Mouse (Mus musculus): ENCODE measurements around the gene Hmcn1.

Hmcn1 gene

DNA sequence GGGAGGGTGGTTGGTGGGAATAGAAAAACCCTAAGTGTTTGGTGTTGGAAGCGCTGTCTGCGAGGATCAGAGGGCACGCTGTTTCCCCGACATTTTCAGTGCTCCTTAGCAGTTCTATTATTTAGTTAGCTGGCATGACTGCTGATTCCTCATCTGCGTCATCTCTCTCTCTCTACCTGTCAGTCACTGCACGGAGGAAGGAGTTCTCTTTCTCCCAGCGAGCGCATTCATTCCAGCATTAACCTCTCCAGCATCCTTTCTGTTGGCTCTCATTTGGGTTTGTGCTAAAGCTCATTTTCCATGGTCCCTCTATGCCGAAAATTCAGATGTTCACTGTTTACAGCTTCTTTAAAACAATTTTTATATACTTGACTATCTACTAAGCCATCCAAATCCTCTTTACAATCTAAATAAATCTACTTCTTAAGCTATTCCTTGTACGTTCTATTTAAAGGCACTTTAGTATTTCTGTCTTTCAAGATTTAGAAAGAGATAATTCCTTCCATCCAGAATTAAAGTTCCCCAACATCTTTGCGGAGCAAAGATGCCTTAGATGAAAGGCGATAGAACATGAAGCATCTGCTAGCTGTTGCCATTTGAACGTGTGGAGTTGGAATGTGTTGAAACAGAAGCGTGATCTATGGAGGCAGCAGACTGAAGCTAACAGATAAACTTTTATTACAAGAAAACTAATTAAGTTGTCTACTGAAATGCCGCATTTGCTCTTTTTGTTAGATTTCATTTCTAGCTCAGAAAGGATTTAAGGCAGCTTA lies 210.0 kb downstream of the Hmcn1 start:
- no peak for DNase-seq (ENCODE audit: low spot score)

DNA sequence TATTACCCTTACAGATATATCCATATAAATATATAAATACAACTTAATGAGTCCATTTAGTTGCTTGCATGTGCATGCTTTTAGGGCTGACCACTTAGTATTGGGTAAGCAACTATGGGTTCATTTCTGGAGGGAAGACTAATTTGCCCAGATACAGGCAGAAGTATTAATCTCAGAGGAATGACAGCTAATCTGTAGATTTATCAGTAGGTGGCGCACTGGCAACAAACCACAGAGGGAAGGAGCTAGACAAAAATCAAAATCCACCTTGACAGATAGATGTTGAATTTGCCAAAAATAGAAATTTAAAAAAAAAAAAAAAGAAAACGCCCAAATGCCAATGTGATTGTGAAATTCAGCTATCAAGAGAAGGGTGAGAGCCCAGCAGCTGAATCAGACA lies 213.3 kb downstream of the Hmcn1 start:
- DNase-seq (ENCODE audit: low spot score), result no peak

DNA sequence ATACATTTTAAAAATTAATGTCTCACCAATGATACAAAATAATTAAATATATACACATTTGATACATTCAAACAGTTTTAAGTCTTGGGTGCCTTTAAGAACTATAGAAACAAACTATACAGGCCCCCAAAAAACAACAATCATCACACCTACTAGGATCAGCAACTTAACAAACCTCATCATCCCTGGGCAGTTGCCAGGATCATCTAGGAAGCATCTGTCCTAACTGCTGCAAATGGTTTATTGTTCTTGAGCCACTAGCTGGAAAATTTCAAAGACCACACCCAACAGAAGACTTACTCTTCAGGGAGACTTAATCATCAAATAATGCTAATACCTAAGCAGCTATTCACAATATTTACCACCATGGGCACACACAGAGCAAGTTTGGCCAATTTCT lies 216.5 kb downstream of the Hmcn1 start:
- no peak for DNase-seq (ENCODE audit: low spot score)

DNA sequence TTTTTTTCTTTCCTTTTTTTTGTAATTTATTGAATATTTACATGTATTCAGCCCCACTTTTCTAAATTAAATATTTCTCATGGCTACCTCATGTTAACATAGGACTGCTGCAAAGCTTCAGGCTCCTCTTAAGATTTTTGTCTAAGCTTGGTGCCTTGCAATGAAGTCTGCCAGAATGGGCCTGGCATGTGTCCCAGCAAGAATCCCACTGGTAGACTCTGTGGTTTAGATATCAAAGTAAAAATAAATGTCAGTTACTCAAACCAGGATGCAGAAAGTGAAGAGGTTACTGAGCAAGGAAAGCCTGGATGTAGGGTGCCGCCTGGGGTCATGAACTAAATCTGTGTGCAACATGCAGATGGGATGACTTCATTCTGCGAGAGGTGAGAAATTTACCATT lies 217.5 kb downstream of the Hmcn1 start:
- no peak for DNase-seq (ENCODE audit: low spot score)

- no peak for DNase-seq (ENCODE audit: low spot score)
Measured at GRCm38 (mm10) chr1:150772958-150773357, 220.3 kb downstream of the Hmcn1 start.

DNA sequence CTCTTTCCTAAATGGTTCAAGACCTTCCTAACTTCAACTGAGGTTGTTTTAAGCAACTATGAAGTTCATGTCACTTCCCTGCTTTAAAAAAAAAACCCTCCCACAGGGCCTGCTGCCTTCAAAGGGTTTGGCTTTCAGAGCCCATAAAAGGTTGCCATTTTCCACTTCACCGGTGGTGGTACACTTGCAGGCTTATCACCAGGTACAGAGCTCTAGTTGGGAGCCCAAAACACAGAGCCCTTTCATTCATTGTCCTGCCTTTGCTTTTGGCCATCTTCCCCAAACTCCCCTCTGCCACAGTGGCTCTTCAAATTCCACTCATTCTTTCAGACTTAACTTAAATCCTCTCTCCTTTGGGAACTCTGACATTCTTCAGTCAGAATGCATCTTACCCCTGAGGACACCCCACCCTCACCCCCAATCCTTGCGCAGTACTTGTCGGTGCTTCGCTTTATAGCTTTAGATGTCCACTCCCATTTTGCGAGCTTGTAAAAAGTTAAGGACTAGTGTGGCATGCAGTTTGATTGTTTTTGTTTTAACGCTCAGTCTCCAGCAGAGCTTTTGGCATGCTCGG lies 222.2 kb downstream of the Hmcn1 start:
- DNase-seq (ENCODE audit: low spot score), result no peak

- no peak for DNase-seq (ENCODE audit: low spot score)
Measured at GRCm38 (mm10) chr1:150769836-150770235, 223.4 kb downstream of the Hmcn1 start.

DNA sequence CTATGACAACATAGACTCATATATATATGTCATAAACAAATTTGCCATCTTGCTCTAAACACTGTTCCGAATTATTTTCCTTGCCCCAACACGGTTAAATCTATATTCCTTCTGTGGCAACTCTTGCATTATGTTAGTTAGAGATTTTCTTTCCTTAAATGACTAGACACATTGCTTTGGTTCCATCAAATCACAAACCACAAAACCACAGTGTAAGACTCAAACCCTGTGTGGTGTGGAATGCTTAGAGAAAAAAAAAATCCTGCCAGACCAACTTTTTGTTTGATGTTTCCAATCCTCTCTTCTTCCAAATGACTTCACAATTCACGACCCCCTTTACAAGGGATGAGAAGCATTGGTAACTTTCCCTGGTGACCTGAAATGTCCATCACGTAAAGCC lies 231.6 kb downstream of the Hmcn1 start:
- DNase-seq (ENCODE audit: low spot score), result no peak

- DNase-seq (ENCODE audit: low spot score), result no peak
Measured at GRCm38 (mm10) chr1:150760801-150761331, 232.4 kb downstream of the Hmcn1 start.

GRCm38 (mm10) chr1:150759476-150760079 lies 233.7 kb downstream of the Hmcn1 start:
- no peak for DNase-seq (ENCODE audit: low spot score)

DNA sequence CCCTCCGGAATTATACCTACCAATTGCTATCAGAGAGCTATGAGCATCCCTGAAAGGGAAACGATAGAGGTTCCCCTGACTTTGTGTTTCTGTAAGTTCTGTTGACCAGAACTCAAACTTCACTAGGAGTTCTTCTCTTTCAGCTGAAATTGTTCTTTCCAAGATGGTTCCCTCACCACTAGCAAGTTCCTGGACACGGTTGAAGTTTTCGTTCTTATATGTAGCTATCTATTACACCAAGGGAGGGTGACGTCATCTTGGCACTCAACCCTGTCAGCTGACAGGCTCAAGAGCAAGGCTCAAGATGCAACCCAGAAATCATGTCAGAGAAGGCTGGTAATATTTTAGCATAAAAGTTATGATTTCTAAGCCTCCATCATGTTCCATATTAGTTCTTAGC lies 239.3 kb downstream of the Hmcn1 start:
- no peak for DNase-seq (ENCODE audit: low spot score)

- no peak for DNase-seq (ENCODE audit: low spot score)
Measured at GRCm38 (mm10) chr1:150748783-150749182, 244.5 kb downstream of the Hmcn1 start.

GRCm38 (mm10) chr1:150747771-150748170 lies 245.5 kb downstream of the Hmcn1 start:
- DNase-seq (ENCODE audit: low spot score), result no peak

- DNase-seq (ENCODE audit: low spot score), result no peak
Measured at GRCm38 (mm10) chr1:150743097-150743843, 250.0 kb downstream of the Hmcn1 start.

DNA sequence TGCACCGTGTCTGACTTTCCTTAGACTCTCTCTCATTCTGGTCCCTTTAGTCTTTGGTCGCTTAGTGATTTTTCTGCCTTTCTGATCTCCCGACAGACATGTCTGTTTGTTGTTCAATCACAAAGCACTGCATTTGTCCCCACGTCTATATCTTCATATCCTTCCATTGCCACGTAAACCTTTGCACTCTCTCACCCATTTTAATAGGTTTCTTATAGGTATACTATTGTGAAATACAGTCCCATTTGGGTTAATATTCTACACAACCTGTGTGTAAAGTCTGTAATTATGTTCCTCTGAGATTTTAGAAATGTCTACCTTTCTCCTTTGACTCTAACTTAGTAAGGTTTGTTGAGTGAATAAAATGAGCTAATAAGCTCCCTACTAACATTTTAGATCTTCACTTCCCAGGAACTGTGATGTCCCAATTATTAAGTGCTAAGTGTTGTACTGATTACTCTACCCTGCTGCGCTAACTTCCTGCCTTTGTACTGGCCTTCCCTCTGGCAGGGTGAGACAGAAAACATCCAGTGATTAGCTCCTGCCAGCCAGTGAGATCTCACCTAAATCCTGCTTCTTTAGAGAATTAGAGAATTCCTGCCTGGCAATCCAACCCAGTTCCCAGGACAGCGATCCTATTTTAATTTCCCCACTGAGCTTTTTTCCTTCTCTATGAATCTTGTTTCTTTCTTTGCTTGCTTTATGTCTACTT lies 250.7 kb downstream of the Hmcn1 start:
- DNase-seq (ENCODE audit: low spot score), result no peak

DNA sequence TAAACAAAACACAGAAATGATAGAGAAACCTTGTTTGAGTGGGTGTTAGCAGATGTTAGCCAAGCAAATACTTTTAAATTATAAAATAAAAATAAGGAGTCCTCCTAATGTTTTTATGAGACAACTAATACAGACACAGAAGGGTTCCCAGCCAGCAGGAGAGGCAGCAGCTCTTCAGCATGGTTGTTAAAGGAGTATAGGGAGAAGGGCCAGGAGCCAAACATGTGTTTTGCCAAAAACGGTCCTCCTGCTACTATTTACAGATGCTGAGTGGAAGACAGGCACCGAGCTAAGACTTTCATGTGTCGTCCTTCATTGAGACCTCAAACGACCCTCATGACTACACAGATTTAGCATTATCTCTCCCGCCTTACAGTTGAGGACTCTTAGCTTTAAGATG lies 281.8 kb downstream of the Hmcn1 start:
- DNase-seq (ENCODE audit: low spot score), result no peak

- DNase-seq (ENCODE audit: low spot score), result no peak
Measured at GRCm38 (mm10) chr1:150706502-150706901, 286.7 kb downstream of the Hmcn1 start.

DNA sequence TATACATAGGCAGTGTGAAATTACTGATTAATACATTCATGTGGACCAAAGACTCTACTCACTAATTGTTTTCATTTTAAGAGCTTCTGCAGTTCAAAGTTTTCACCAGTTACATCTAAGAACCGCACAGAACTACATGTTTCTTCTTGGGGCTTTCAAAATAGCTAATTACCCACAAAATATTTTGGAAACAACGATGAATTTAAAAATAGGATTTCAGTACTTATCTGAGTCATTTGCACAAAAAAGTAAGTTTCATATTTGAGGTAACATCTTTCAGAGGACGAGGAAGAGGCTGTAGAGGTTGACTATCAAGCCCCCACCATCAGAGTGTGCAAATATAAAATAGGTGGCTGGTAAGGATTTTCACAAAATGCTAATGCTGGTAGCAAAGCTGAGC lies 295.5 kb downstream of the Hmcn1 start:
- no peak for DNase-seq (ENCODE audit: low spot score)

DNA sequence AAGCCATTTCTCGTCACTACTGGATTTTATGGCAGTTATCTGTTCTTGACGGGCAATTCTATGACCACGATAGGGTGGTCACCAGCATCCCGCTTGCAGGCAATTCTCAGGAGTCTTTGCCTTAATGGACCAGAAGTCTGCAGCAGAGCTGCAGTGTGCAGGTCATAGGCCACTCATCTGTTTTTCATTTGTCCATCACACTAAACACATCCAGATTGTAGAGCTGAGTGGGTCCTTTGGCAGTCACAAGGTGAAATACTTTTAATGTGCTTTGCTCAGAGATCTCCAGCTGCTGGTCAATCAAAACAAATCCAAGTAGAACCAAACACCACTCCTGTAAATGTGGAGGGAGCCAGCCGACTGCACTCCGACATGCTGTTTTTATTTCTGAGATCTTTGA lies 311.2 kb downstream of the Hmcn1 start:
- peak; percentile 8 for DNase-seq (ENCODE audit: low spot score)

DNA sequence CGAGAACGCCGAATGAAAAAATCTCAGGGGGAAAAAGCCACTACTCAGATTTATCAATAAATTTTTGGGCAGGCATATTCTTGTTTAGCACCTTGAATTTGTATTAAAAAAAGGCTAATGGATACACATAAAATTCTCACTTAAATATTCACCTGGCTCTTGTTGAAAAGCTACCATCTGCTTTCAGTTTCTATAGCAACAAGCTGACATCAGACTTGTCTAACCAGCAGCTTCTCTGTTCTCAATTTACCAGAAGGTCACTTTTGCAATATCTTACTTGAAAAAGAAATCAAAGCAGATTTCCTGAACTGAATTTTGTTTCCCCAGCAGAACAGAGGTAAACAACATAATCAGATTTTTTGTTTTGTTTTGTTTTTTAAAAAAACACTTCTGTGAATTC lies 311.8 kb downstream of the Hmcn1 start:
- no peak for DNase-seq (ENCODE audit: low spot score)

DNA sequence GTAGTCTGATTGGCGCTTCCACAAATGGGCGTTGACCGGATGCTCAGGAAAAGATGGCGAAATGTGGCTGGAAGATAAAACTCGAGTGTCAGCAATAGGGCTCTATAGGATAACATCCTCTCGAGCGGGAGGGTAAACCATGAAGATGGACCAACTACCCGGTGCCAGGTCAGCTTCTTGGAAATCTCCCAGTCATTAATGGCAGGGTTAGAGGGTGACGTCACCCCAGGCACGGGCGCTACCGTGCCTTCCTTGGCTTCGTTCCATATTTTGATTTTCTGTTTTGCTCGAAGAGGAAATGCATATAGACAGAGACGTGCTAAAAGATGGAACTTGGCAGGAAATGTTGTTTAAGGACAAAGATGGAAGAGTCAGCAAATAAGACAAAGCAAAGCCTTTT lies 312.2 kb downstream of the Hmcn1 start:
- DNase-seq (ENCODE audit: low spot score), result no peak

DNA sequence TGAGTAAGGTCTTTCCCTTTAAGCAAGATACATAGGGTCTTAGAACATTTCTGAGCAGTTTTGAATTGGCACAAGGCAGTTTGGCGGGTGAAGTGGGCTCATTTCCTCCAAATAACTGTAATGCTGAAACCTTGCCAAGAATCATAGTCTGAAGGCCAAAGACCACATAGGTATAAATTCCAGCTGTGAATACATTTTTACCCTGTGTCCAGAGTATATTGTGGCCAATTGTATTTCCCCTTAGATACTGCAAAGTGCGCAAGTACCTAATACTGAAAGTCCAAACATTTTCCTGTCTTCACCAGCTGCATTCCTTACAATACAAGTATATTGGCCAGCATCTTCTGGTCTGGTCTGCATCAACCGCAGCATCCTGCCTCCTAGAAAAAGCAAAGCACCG lies 312.9 kb downstream of the Hmcn1 start:
- DNase-seq (ENCODE audit: low spot score), result no peak

Data from yolk sac, embryonic 10.5 days (tissue).